Mouse (Mus musculus) spleen, adult 18-20 months (tissue): Measurements from ENCODE around the gene Ly6f.

ENCODE experiments used
- DNase-seq, 2 experiments: peaks; one replicate each; pipeline ENCODE4 v3.0.0; 2022; ENCODE audit warnings: mixed read lengths in 2 of 2

Ly6f gene

GRCm38 (mm10) chr15:75320104-75320503 is 51.9 kb downstream of the Ly6f start:
- DNase-seq: no peak
